Mouse (Mus musculus) forebrain, embryonic 11.5 days (tissue): Measurements from ENCODE around the gene Bid. TPM values are rescaled to one million over a fixed set of nuclear protein-coding genes. Genes with fewer than 3 reads are reported as not detected.

Experiments used
- ATAC-seq: fragments of 200-750 bp; cut with Nextera tagmentation; replicated peaks from 2 replicates; pipeline ENCODE4 v1.8.0; 2017; ENCODE audit warnings: moderate TSS enrichment; ENCODE audit not compliant: low FRiP score
- DNase-seq: peaks from one replicate; pipeline ENCODE4 v3.0.0-alpha.2; 2017; ENCODE audit warnings: low spot score
- H3K27ac ChIP-seq: fragments of 300-500 bp; sonication (generic); 2 replicates; pipeline ENCODE4 v1.5.1; 2014; ENCODE audit warnings: low read depth, low read length
- H3K27me3 ChIP-seq: fragments of 300-500 bp; sonication (generic); 2 replicates; pipeline ENCODE4 v1.6.1; 2014; ENCODE audit warnings: mild to moderate bottlenecking, low read length, mixed read lengths; ENCODE audit not compliant: control insufficient read depth, insufficient read depth
- H3K36me3 ChIP-seq: fragments of 300-500 bp; sonication (generic); 2 replicates; pipeline ENCODE4 v1.6.1; 2014; ENCODE audit warnings: mild to moderate bottlenecking, low read length, moderate library complexity, mixed read lengths; ENCODE audit not compliant: control insufficient read depth, insufficient read depth
- H3K4me1 ChIP-seq: fragments of 300-500 bp; sonication (generic); replicated peaks from 2 replicates; pipeline ENCODE4 v1.6.1; 2014; ENCODE audit warnings: low read length, mixed read lengths; ENCODE audit not compliant: control insufficient read depth, insufficient read depth
- H3K4me2 ChIP-seq: fragments of 300-500 bp; sonication (generic); 2 replicates; pipeline ENCODE4 v1.6.1; 2014; ENCODE audit warnings: low read depth, mild to moderate bottlenecking, low read length, moderate library complexity, mixed read lengths; ENCODE audit not compliant: severe bottlenecking
- H3K4me3 ChIP-seq: fragments of 300-500 bp; sonication (generic); 2 replicates; pipeline ENCODE4 v1.5.1; 2014; ENCODE audit warnings: low read depth, low read length
- H3K9ac ChIP-seq: fragments of 300-500 bp; sonication (generic); 2 replicates; pipeline ENCODE4 v1.6.1; 2014; ENCODE audit warnings: low read length
- H3K9me3 ChIP-seq: fragments of 300-500 bp; sonication (generic); 2 replicates; pipeline ENCODE4 v1.6.1; 2016; ENCODE audit warnings: low read length, mixed read lengths; ENCODE audit not compliant: control insufficient read depth
- whole genome bisulfite sequencing: fragments of 180-500 bp; shearing (Covaris S2); extraction: QIAGEN DNeasy Blood & Tissue Kit; methylation state at CpG from one replicate; pipeline ENCODE4 v1.1.7; 2014; 5-methylcytosine and 5-hydroxymethylcytosine counted together
- polyA plus RNA-seq: library from polyadenylated mRNA; unstranded; fragments of >200 nt; fragmentation: Nextera tagmentation; extraction: Ambion mirVana; gene quantifications from 2 replicates; pipeline ENCODE4 v1.2.1, GENCODE M21; 2014

Gene Bid
- polyA plus RNA-seq, result 15.0 and 16.0 TPM in 2 replicates

DNA sequence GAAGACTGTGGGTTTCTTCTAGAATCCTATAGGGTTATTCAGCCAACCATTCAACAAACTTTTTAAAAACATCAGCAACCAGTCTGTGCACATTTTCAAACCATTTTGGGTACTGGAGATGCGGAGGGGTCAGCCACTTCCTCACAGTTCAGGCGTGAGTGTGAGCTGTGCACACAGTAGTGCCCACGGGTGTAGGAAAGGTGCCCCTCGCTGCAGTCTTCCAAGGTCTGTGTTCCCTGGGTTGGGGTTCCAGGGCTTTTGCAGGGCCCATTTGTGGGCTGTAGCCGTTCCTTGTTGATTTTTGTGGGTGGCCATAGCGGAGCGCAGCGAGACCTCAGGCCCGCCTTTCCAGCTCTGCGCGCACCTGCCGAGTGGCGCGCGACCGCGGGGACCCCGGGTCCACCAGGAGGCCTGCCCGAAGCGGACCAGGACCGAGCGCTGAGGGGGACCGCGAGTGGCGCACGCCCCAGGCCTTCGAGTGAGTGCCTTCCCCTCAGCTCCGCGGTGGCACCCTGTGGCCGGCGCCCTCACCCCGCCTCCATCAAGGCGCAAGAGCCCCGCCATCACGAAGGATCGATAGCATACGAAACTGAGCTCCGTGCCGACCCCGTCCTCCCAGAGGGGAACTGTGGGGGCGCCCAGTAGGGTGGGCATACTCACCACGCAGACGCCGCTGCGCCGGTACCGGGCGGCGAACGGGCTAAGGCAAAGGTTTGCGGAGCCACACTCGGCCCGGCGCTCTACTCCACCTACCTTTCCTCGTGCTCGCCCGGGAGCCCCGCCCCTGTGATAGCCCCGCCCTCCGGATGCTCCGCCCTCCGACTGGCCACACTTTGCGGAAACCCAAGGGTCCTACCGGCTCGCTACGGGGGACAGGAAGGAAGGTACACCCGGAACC is at the start of gene Bid:
Bid (minus strand) TSS at position 780 of the 898 bp plus-strand sequence.
- H3K9ac ChIP-seq, result peak within 1 kb of the TSS; percentile 60
- no peaks in the 10 kb centered on the region for H3K9me3 ChIP-seq
- H3K36me3 ChIP-seq, result no peaks in the 10 kb centered on the region
- peak within 1 kb of the TSS; percentile 44 for H3K4me3 ChIP-seq
- peaks cover 3% of the 10 kb centered on the region for H3K27me3 ChIP-seq
- peaks cover 4% of the 10 kb centered on the region for H3K4me1 ChIP-seq
- 1% methylated on average over 67 of the region's 67 CpGs for WGBS
- ATAC-seq (peak; percentile 93), DNase-seq (peak; percentile 93)
- H3K27ac ChIP-seq, result no peak within 1 kb of the TSS
- H3K4me2 ChIP-seq, result peak within 1 kb of the TSS; percentile 88

DNA sequence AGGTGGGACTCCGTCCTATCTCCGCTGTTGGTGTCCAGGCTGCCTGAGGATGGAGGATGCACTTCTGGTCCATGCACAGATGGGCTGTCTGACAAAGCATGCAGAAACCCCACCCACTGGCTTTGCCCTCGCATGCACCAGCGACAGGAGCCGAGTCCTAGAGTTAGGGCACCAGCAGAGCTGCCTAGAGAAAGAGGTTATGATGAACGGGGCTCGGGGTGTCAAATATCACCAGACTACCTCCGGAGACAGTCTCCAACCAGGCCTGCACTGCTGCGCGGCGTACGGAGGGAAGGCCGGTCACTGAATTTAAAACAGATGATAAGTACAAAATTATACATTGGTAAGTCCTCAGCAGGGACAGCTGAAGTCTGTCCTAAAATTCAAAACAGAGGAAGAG is 49.2 kb upstream of the Bid start:
- H3K9me3 ChIP-seq, result no peaks in the 10 kb centered on the region
- no peak for ATAC-seq
- H3K4me1 ChIP-seq, result no peaks in the 10 kb centered on the region
- no peak overlapping the region for H3K27ac ChIP-seq
- no peaks in the 10 kb centered on the region for H3K36me3 ChIP-seq
- WGBS, result 64% methylated on average over 13 of the region's 13 CpGs
- H3K4me3 ChIP-seq, result no peak overlapping the region
- no peak overlapping the region for H3K9ac ChIP-seq
- H3K27me3 ChIP-seq, result no peaks in the 10 kb centered on the region
- DNase-seq, result no peak
- H3K4me2 ChIP-seq, result no peak overlapping the region

DNA sequence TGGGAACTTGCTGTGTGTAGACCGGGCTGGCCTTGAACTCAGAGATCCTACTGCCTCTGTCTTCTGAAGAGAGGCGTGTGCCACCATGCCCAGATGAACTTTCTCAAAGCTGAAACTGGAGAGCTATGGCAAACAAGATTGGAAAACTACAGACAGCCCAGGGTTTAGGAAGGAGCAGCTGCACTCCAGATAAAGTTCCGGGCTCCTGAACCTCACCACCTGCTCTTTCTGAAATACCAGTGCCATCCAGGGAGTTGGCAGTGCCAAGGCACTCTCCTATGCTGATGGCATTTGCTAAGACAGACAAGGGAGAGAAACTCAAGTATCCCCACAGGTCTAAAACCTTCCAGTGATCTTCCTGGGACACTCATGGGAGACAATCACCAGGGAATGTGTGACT is 47.5 kb upstream of the Bid start:
- H3K4me1 ChIP-seq, result no peaks in the 10 kb centered on the region
- H3K4me3 ChIP-seq, result no peak overlapping the region
- no peak overlapping the region for H3K9ac ChIP-seq
- DNase-seq (no peak), ATAC-seq (no peak)
- H3K27me3 ChIP-seq, result no peaks in the 10 kb centered on the region
- 94% methylated on average over 3 of the region's 3 CpGs for WGBS
- no peak overlapping the region for H3K4me2 ChIP-seq
- H3K9me3 ChIP-seq, result no peaks in the 10 kb centered on the region
- H3K36me3 ChIP-seq, result no peaks in the 10 kb centered on the region
- no peak overlapping the region for H3K27ac ChIP-seq

DNA sequence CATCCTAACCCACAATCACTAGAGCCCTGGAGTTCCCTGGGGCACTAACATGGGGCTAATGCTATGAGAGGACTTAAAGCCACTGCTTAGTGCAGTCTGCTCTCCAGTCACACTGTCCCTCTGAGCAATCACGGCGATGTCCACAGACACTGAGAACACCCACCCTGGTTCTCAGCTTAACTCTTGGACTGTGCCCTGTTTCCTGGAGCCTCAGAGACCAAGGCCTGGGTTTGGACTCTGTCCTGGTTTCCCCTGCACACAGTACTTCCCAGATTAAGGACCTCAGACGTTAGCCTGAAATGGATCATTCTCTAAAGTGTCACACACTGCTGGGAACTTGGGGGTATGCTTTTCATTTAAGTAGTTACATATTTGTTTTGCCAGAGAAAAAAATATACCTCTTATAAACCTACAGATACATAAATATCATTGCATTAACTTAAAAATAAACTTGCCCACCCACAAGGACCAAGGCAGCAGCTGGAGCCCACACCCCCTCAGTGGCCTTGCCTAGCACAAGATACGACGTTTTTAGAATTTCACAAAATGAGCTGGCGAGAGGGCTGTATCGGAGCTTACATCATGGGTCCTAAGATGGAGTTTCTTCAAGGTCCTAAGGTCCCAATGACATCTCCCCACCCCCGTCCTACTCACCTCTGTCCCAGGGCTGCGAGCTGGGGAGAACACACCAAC is 43.8 kb upstream of the Bid start:
- DNase-seq (no peak), ATAC-seq (no peak)
- WGBS, result 89% methylated on average over 9 of the region's 9 CpGs
- Histone ChIP-seq H3K36me3 (peaks cover 2% of the 10 kb centered on the region; the same call in 1 of the 2 replicates), H3K9ac (no peak overlapping the region), H3K4me2 (no peak overlapping the region), H3K27ac (no peak overlapping the region), H3K4me1 (no peaks in the 10 kb centered on the region), H3K9me3 (no peaks in the 10 kb centered on the region), H3K4me3 (no peak overlapping the region), H3K27me3 (no peaks in the 10 kb centered on the region)

DNA sequence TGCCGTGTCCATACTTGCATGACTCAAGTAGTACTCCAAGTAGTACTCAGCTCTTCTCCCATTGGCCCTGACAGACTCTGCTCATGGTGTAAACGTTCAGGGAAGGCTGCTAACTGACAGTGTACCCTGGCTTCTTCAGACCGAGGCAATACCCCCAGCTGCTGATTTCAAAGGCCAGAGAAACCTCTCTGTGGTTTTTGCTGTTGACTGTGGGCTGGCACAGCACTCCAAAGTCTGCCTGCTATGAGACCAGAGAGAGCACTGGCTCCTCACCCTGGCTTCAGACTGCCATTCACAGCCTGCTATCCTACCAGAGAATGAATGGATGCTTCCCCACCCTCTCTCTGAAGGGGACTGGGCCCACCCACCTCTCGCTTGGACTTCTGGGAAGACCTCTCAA is 40.7 kb upstream of the Bid start:
- Histone ChIP-seq H3K36me3 (peaks cover 2% of the 10 kb centered on the region; the same call in 1 of the 2 replicates), H3K9me3 (no peaks in the 10 kb centered on the region), H3K4me3 (no peak overlapping the region), H3K4me2 (no peak overlapping the region), H3K4me1 (no peaks in the 10 kb centered on the region), H3K9ac (no peak overlapping the region), H3K27me3 (no peaks in the 10 kb centered on the region), H3K27ac (no peak overlapping the region)
- ATAC-seq (no peak), DNase-seq (no peak)
- 86% methylated on average over 4 of the region's 4 CpGs for WGBS

DNA sequence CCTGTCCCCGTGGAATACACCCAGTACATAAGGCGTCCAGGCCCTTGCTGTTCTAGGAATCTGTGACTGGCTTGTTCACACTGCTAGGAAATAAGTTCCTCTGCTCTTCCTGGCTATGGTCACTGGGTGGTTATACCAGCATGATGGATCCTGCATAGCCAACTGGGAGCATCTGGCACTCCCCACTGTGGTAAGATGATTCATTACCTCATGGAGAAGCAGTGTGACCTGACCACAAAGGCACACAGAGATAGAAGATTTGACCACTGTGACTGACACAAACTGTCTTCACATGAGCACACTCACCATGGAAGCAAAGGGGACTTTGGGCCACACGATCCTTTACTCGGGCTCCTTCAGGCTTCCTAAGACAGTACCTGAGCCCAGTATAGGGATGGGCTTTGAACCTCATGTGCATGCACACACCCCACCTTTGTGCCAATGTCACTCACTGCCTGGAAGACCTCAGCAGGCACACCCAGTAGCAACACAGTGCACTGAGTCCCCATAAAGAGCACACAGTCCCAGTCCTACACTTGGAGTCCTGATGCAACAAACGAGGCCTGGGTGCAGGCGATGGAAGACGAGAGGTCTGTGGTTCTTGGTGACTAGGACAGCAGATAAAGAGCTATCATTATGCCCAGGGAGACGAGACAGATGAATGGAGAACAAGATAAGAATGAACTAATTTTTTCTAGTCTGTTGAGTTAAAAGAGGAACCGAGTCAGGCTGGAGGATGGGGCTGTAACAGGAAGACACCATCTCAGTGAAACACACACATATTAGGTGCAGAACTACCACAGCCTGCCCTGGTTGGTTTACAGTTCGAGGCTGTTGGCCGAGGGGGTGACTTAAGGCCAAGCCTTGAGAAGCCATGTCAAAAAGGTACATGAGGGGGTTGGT is 39.9 kb upstream of the Bid start:
- no peak overlapping the region for H3K4me2 ChIP-seq
- DNase-seq (no peak), ATAC-seq (no peak)
- H3K4me1 ChIP-seq, result no peaks in the 10 kb centered on the region
- no peak overlapping the region for H3K27ac ChIP-seq
- no peak overlapping the region for H3K4me3 ChIP-seq
- no peak overlapping the region for H3K9ac ChIP-seq
- 87% methylated on average over 11 of the region's 11 CpGs for WGBS
- no peaks in the 10 kb centered on the region for H3K9me3 ChIP-seq
- H3K27me3 ChIP-seq, result no peaks in the 10 kb centered on the region
- H3K36me3 ChIP-seq, result peaks cover 2% of the 10 kb centered on the region; the same call in 1 of the 2 replicates

DNA sequence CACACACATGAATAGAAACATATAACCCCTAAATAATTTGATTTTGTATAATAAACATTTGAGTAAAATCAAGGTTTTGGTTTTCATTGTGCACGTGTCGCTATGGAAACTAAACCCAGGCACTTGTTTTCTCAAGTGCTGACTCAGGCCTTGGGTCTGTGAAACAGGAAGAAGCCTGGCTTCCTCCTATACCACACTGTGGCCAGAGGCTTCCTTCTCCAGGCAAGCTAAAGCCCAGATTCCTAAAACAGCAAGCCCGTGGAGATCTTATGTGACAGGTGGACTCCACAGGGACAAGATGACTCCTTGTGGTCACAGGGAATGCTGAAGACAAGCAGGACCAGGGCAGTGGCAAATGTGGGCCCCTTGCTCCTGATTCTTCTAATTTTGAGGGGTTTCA is 38.6 kb upstream of the Bid start:
- WGBS, result 78% methylated on average over 3 of the region's 3 CpGs
- Histone ChIP-seq H3K9ac (no peak overlapping the region), H3K4me3 (no peak overlapping the region), H3K36me3 (peaks cover 2% of the 10 kb centered on the region; the same call in 1 of the 2 replicates), H3K4me1 (no peaks in the 10 kb centered on the region), H3K4me2 (no peak overlapping the region), H3K9me3 (no peaks in the 10 kb centered on the region), H3K27ac (no peak overlapping the region), H3K27me3 (no peaks in the 10 kb centered on the region)
- DNase-seq (no peak), ATAC-seq (no peak)

DNA sequence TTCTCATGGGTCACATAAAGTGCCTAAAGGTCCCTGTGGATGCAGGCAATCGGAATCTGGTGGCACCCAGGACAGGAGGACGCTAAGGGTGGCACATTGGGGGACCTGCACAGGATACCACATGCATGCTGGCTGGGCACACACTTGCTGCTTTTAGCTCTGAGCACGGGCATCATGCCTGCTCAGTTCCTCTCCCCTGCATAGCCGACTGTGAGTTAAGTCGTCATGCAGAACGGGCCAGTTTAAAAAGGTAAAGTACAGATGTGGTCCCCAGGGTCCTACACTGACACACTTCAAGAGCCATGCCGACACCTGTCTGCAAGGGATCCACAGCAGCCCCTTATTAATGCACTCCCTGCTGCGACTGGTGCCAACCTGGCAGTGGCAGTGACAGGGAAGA is 37.6 kb upstream of the Bid start:
- 91% methylated on average over 8 of the region's 8 CpGs for WGBS
- Histone ChIP-seq H3K27me3 (no peaks in the 10 kb centered on the region), H3K36me3 (peaks cover 2% of the 10 kb centered on the region; the same call in 1 of the 2 replicates), H3K4me1 (no peaks in the 10 kb centered on the region), H3K9ac (no peak overlapping the region), H3K27ac (no peak overlapping the region), H3K4me2 (no peak overlapping the region), H3K4me3 (no peak overlapping the region), H3K9me3 (no peaks in the 10 kb centered on the region)
- ATAC-seq, result no peak
- no peak for DNase-seq
